Mouse (Mus musculus): ENCODE measurements at regions not wholly inside any gene's neighbourhood (a gene's known extent, or its start where the extent isn't known, plus 50 kb on each side); places are given as distances from the start of the nearest gene placed in this dataset.

DNA sequence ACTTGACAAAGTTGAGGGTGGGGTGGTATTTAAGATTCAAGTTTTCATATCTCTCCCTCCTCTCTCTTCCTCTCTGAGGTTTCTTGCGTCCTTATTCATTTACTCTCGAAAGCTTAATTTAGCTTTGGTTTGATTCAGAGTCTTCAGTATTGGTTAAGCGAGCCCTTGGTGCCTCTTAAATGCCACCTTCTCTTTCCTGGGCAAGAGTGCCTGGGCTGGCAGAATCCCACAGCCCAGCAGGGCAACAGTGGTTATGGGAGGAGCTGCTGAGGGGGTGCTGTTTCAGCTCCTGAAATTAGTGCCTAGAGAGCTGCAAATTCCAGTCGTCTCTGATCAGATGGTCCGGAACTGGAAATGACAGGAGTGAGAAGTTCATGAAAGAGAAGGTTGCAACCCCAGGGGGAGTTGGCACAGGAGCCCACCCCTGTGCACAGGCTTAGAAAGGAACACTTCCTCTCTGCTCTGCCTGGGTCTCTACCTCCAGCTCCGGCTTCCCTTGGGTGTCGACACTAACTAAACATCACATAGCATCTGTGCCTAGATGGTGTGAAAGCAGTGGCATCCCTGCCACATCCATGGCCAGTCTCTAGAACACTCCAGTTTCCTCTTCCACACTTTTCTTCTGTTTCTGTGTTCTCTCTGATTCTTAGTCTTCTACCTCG, 125.2 kb upstream of the Tent5a start:
- TF ChIP-seq CTCF (IDR thresholded peaks at IDR 0.05; ENCODE audit: extremely low read depth, insufficient read depth, insufficient read length, insufficient replicate concordance): no peak
- TF ChIP-seq POLR2A (IDR thresholded peaks at IDR 0.05; ENCODE audit: low read depth, low read length): no peak

All from spleen, adult 2 months (tissue).